Mouse (Mus musculus) G1E (cell line): ENCODE measurements around the gene Mfsd13b.

ENCODE experiments used
- CTCF ChIP-seq: IDR thresholded peaks from 2 replicates; pipeline ENCODE4 v1.5.1; 2012; ENCODE audit warnings: low read depth, low read length, inconsistent platforms, mixed read lengths
- GATA1 ChIP-seq: IDR thresholded peaks from 2 replicates; pipeline ENCODE4 v1.6.1; 2012; ENCODE audit warnings: borderline replicate concordance, low read length, inconsistent platforms, mixed read lengths
- POLR2AphosphoS5 ChIP-seq: IDR thresholded peaks from 2 replicates; pipeline ENCODE4 v1.6.1; 2012; ENCODE audit warnings: low read depth, low read length, inconsistent platforms; ENCODE audit not compliant: insufficient replicate concordance

DNA sequence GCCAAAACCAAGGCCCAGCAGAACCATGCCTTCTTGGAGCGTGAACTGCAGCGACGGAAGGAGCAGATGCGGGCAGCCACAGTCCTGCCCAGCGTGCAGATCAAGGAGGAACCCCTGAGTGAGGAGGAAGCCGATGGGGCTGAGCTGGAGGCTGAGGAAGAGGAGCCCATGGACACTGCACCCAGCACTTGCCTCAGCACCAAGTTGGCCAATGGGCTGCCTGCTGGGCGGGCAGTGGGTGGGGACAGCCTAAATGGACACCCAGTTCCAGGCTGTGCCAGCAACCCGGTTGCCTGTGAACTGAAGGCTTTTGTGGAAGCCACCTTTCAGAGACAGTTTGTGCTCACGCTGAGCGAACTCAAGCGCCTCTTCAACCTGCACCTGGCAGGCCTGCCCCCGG, 42.0 kb upstream of the Mfsd13b start:
- TF ChIP-seq CTCF (no peak), GATA1 (no peak), POLR2AphosphoS5 (no peak)
